Mouse (Mus musculus) lung, postnatal 4 days (tissue): Measurements from ENCODE around the gene Esp38.
"Not testable (repeated sequence)": the region's sequence is repeated elsewhere in the genome, so short reads cannot be mapped to it uniquely, and the experiment has no call there.

ENCODE experiments used
- DNase-seq, 2 experiments: peaks; one replicate each; pipeline ENCODE4 v3.0.0; 2021

The Esp38 gene

GRCm38 (mm10) chr17:39950220-39950619 lies at the start of gene Esp38:
Gene Esp38, plus strand, starts transcription at chr17:39950520.
- DNase-seq = no peak

DNA sequence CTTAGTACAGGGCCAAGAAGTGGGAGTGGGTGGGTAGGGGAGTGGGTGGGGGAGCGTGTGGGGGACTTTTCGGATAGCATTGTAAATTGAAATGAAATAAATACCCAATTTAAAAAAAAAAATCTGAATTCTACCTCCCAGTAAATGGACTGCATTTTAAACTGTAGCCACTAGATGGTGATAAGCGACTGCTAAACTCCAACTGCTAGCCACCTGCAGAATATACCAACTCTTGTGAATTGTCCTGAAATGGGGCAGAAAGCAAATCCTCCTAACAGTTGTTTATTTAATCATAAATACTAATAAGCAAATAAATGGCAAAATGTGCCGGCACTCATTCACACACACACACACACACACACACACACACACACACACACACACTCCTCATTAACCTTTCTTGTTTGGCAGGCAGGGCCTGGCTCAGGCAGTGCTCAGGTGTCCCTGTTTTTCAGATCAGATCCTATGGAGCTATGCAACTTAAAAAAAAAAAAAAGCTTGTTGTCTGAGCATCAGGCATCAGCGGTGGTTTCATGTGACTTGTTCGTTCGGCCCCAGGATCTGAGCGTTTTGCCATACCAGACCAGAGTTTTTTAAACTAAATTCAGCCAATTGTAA lies 47.3 kb upstream of the Esp38 start:
- not testable (repeated sequence) for DNase-seq
